Mouse (Mus musculus) heart, postnatal 0 days (tissue): ENCODE results near the gene Ube3a. TPM values are rescaled to one million over a fixed set of nuclear protein-coding genes. Genes with fewer than 3 reads are reported as not detected.

ENCODE experiments used
- ATAC-seq: fragments of 200-750 bp; cut with Nextera tagmentation; 2 replicates; pipeline ENCODE4 v1.8.0; 2017; ENCODE audit warnings: low read depth, moderate number of reproducible peaks, moderate library complexity; ENCODE audit not compliant: insufficient read depth
- DNase-seq: peaks from one replicate; pipeline ENCODE4 v3.0.0-alpha.2; 2016; ENCODE audit warnings: low spot score
- H3K27ac ChIP-seq: fragments of 300-500 bp; sonication (generic); 2 replicates; pipeline ENCODE4 v1.5.1; 2014; ENCODE audit warnings: low read depth, mild to moderate bottlenecking
- H3K27me3 ChIP-seq: fragments of 300-500 bp; sonication (generic); 2 replicates; pipeline ENCODE4 v1.6.1; 2014; ENCODE audit warnings: low read length, mixed read lengths; ENCODE audit not compliant: control insufficient read depth, insufficient read depth
- H3K36me3 ChIP-seq: fragments of 300-500 bp; sonication (generic); replicated peaks from 2 replicates; pipeline ENCODE4 v1.6.1; 2014; ENCODE audit warnings: low read length, mixed read lengths; ENCODE audit not compliant: control insufficient read depth, insufficient read depth
- H3K4me1 ChIP-seq: fragments of 300-500 bp; sonication (generic); 2 replicates; pipeline ENCODE4 v1.6.1; 2014; ENCODE audit warnings: antibody characterized with exemption; ENCODE audit not compliant: control insufficient read depth, insufficient read depth
- H3K4me2 ChIP-seq: fragments of 300-500 bp; sonication (generic); 2 replicates; pipeline ENCODE4 v1.6.1; 2014; ENCODE audit warnings: low read depth, mild to moderate bottlenecking, low read length, moderate library complexity
- H3K4me3 ChIP-seq: fragments of 300-500 bp; sonication (generic); 2 replicates; pipeline ENCODE4 v1.5.1; 2014; ENCODE audit warnings: low read depth, low read length
- H3K9ac ChIP-seq: fragments of 300-500 bp; sonication (generic); replicated peaks from 2 replicates; pipeline ENCODE4 v1.6.1; 2014; ENCODE audit warnings: low read depth, low read length, mixed read lengths
- H3K9me3 ChIP-seq: fragments of 300-500 bp; sonication (generic); replicated peaks from 2 replicates; pipeline ENCODE4 v1.6.1; 2016; ENCODE audit warnings: low read length; ENCODE audit not compliant: control insufficient read depth
- CTCF ChIP-seq: IDR thresholded peaks from 2 replicates; pipeline ENCODE4 v1.5.1; 2016; ENCODE audit warnings: antibody characterized with exemption, control low read depth, low read depth
- EP300 ChIP-seq: IDR thresholded peaks from 2 replicates; pipeline ENCODE4 v1.6.1; 2016; ENCODE audit warnings: antibody characterized with exemption, low read depth
- WGBS: fragments of 180-500 bp; shearing (Covaris S2); extraction: QIAGEN DNeasy Blood & Tissue Kit; methylation state at CpG from one replicate; pipeline ENCODE4 v1.1.7; 2014; 5-methylcytosine and 5-hydroxymethylcytosine counted together
- polyA plus RNA-seq: library from polyadenylated mRNA; unstranded; fragments of >200 nt; fragmentation: Nextera tagmentation; extraction: Ambion mirVana; gene quantifications from 2 replicates; pipeline ENCODE4 v1.2.1, GENCODE M21; 2015
- total RNA-seq: library from RNA; depleted of rRNA; stranded (reverse); fragments of >200 nt; gene quantifications from 2 replicates; pipeline ENCODE4 v1.2.3, GENCODE M21; 2014; ENCODE audit warnings: low replicate concordance

Gene Ube3a
- total and polyA plus RNA-seq, 2 experiments from 2014 or later, result 104 to 120 TPM

DNA sequence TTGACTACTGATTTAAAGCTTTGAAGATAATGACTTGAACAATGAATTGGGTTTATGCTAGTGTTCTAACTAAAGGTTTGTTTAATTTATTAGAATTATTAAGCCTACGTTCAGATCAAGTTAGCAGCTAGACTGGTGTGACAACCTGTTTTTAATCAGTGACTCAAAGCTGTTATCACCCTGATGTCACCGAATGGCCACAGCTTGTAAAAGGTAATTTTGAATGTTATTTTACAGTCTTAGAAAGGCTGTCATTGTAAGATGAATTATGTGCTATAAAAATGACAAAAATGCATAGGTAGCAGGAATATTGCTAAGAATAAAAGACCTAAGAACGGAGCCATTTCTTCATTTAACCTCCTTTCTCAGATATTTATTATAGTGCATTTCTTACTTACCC is 14.7 kb downstream of the Ube3a start:
- no peak overlapping the region for H3K4me3 ChIP-seq
- no peaks in the 10 kb centered on the region for H3K27me3 ChIP-seq
- H3K4me2 ChIP-seq, result no peak overlapping the region
- H3K36me3 ChIP-seq, result peaks cover 9% of the 10 kb centered on the region; the same call in 1 of the 2 replicates
- no peak overlapping the region for H3K27ac ChIP-seq
- no peak for DNase-seq
- ATAC-seq, result no peak
- WGBS, result 53% methylated on average over 3 of the region's 3 CpGs
- H3K9me3 ChIP-seq, result no peaks in the 10 kb centered on the region
- TF ChIP-seq CTCF (no peak), EP300 (no peak)
- H3K9ac ChIP-seq, result no peak overlapping the region
- no peaks in the 10 kb centered on the region for H3K4me1 ChIP-seq

DNA sequence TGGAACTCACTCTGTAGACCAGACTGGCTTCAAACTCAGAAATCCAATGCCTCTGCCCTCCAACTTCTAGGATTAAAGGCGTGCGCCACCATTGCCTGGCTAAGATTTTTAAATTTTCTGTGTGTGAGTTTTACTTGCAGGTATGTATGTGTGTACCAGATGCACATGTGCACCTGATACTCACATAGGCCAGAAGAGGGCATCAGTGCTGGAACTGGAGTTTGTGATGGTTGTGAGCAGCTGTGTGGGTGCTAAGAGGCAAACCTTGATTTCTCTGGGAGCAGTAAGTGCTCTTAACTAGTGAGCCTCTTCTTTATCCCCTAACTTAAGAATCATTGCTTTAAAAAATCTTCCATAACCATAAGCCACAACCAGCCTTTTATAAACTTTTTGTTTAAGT is 17.0 kb downstream of the Ube3a start:
- H3K4me3 ChIP-seq, result no peak overlapping the region
- no peak overlapping the region for H3K4me2 ChIP-seq
- H3K27ac ChIP-seq, result no peak overlapping the region
- peak; percentile 21 for TF ChIP-seq CTCF
- TF ChIP-seq EP300, result no peak
- H3K27me3 ChIP-seq, result no peaks in the 10 kb centered on the region
- WGBS, result 89% methylated on average over 2 of the region's 2 CpGs
- ATAC-seq, result no peak
- peaks cover 14% of the 10 kb centered on the region; the same call in 1 of the 2 replicates for H3K36me3 ChIP-seq
- no peaks in the 10 kb centered on the region for H3K4me1 ChIP-seq
- no peak overlapping the region for H3K9ac ChIP-seq
- DNase-seq, result no peak
- H3K9me3 ChIP-seq, result no peaks in the 10 kb centered on the region

DNA sequence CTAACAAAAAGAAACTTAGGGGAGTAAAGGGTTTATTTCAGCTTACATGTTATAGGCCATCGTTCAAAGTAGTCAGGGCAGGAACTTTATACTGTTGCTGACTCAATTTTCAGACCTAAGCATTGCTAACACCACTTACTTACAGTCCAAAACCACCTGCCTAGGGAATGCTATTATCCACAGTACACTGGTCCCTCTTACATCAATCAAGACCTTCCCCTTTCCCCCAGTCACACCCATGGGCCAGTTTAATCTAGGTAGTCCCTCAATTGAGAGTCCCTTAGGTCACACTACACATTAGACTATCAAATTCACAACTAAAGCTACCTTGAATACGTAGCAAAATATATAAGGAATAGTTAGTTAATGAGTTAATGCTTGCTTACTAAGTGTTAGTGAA is 24.8 kb downstream of the Ube3a start:
- Histone ChIP-seq H3K9ac (no peak overlapping the region), H3K27me3 (no peaks in the 10 kb centered on the region), H3K27ac (no peak overlapping the region), H3K9me3 (no peaks in the 10 kb centered on the region), H3K4me1 (peaks cover 5% of the 10 kb centered on the region; the same call in 1 of the 2 replicates), H3K36me3 (peaks cover 18% of the 10 kb centered on the region), H3K4me2 (no peak overlapping the region), H3K4me3 (no peak overlapping the region)
- DNase-seq (no peak), ATAC-seq (no peak)
- 100% methylated on average over 2 of the region's 2 CpGs for whole genome bisulfite sequencing
- no peak for TF ChIP-seq EP300
- no peak for TF ChIP-seq CTCF

DNA sequence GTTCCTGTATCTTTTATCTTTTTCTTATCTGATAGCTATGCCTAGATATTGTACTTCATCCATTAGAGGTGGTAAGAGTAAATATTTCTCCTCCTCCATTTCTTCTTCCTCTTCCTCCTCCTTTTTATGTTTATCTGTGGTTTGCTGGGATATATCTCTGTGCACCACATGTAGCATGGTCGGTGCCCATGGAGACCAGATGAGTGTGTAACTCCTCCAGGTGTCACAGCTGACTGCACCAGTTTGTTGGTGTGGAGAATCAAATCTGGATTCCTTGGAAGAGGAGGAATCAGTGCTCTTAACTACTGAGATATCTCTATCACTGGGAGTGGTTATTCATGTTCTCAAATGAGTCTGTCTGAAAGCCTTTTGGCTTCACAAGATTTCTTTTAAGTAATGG is 37.0 kb downstream of the Ube3a start:
- Histone ChIP-seq H3K27ac (no peak overlapping the region), H3K4me3 (no peak overlapping the region), H3K4me2 (no peak overlapping the region), H3K36me3 (no peaks in the 10 kb centered on the region), H3K9ac (no peak overlapping the region), H3K4me1 (no peaks in the 10 kb centered on the region), H3K9me3 (no peaks in the 10 kb centered on the region), H3K27me3 (no peaks in the 10 kb centered on the region)
- 96% methylated on average over 1 of the region's 1 CpGs for whole genome bisulfite sequencing
- TF ChIP-seq EP300, result no peak
- no peak for TF ChIP-seq CTCF
- DNase-seq, result no peak
- ATAC-seq, result no peak

DNA sequence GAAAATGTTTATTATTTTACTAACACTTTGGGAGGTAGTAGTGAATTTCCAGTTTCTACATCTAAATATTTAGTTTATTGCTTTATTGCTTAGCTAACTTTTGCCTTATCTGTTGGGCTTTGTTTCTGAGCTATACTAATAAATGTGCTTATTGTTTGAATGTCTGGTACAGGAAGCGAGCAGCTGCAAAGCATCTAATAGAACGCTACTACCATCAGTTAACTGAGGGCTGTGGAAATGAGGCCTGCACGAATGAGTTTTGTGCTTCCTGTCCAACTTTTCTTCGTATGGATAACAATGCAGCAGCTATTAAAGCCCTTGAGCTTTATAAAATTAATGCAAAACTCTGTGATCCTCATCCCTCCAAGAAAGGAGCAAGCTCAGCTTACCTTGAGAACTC is 43.2 kb downstream of the Ube3a start:
- Histone ChIP-seq H3K27ac (no peak overlapping the region), H3K4me3 (no peak overlapping the region), H3K4me2 (no peak overlapping the region), H3K4me1 (no peaks in the 10 kb centered on the region), H3K27me3 (no peaks in the 10 kb centered on the region), H3K9me3 (no peaks in the 10 kb centered on the region), H3K36me3 (peaks cover 11% of the 10 kb centered on the region), H3K9ac (no peak overlapping the region)
- ATAC-seq (no peak), DNase-seq (no peak)
- TF ChIP-seq EP300, result no peak
- no peak for TF ChIP-seq CTCF
- WGBS, result 61% methylated on average over 4 of the region's 4 CpGs

DNA sequence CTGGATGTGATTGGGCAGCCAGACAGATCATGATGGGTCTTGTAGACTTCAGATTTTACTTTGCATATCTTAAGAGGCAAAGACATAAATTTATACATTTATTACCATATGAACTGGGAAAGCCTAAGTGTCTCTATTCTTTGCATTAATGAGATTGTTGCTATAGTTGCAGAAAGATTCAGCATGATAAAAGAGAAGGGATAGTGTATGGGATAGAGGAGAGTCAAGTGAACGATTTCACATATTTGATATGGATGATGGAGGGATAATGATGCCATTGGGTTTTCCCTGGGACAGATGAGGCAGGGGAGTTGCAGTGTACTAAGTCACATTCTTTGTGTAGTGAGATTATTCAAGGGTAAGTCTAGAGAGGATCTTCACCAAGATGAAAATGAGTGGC is 84.0 kb downstream of the Ube3a start:
- Histone ChIP-seq H3K4me2 (no peak overlapping the region), H3K4me3 (no peak overlapping the region), H3K9ac (no peak overlapping the region), H3K27ac (no peak overlapping the region), H3K36me3 (peaks cover 10% of the 10 kb centered on the region; the same call in 1 of the 2 replicates), H3K4me1 (no peaks in the 10 kb centered on the region), H3K27me3 (no peaks in the 10 kb centered on the region), H3K9me3 (no peaks in the 10 kb centered on the region)
- ATAC-seq, result no peak
- DNase-seq, result no peak
- WGBS, result 84% methylated on average over 1 of the region's 1 CpGs
- TF ChIP-seq EP300, result no peak
